In the genomic region with DNA sequence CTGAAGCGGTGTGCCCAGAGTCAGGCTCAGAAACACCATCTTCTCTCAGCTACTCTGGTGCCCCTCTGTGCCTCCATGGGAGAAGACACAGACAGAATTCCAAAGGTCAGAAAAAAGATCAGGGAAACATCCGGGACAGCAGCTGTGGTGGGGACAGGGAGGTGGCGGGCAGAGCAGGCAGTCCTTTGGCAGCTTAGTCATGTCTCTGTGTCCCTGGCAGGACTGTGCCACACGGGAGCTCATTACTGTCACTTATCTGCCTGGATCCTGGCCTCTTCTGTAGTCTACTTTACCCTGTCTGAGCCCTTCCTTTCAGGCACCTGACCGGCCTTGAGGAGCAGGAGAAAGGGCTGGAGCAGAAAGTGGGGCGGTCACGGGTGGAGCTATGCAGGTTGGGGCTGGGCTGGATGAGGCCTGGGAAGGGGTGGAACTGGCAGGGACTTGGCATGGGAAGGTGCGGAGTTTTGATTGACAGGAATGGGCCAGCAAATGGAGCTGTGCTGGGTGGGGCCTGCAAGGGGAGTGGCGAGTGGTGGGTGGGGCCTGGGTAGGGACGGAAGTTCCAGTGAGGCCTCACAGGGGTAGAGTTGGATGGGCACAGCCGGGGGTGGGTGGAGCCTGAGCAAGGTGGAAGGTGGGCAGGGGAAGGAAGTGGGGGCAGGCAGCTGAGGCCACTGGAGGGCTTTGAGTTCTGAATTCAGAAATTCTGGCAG, we compare ENCODE assay signal across 8 mouse cellular contexts.
DNase-seq lines count a peak whose midpoint lies in the region; ATAC-seq lines count a peak whose summit lies in the region.

No protein-coding gene starts in this region.

- no peaks in the 10 kb centered on the region for H3K36me3 ChIP-seq in embryonic facial prominence, embryonic 11.5 days (replicated peaks; ENCODE audit: control insufficient read depth, insufficient read depth, low read depth, low read length)
- H3K36me3 ChIP-seq in lung, embryonic 15.5 days, result no peaks in the 10 kb centered on the region

- no peaks in the 10 kb centered on the region for H3K9me3 ChIP-seq in embryonic facial prominence, embryonic 11.5 days (replicated peaks; ENCODE audit: control insufficient read depth, low read length)
- no peaks in the 10 kb centered on the region for H3K9me3 ChIP-seq in lung, embryonic 15.5 days

- no peak overlapping the region for H3K9ac ChIP-seq in embryonic facial prominence, embryonic 11.5 days (replicated peaks; ENCODE audit: low read length)
- H3K9ac ChIP-seq in lung, embryonic 15.5 days, result no peak overlapping the region

- 33% methylated on average over 11 of the region's 11 CpGs for WGBS in embryonic facial prominence, embryonic 11.5 days
- 34% methylated on average over 11 of the region's 11 CpGs for WGBS in lung, embryonic 15.5 days

- H3K27me3 ChIP-seq in embryonic facial prominence, embryonic 11.5 days (ENCODE audit: control insufficient read depth, insufficient read depth, low read length), result no peaks in the 10 kb centered on the region
- H3K27me3 ChIP-seq in lung, embryonic 15.5 days, result no peaks in the 10 kb centered on the region

- intact Hi-C loops in heart, postnatal 14 days (cut with DNase I), result no loop called here

- no peak overlapping the region for H3K4me2 ChIP-seq in embryonic facial prominence, embryonic 11.5 days (ENCODE audit: low read depth, low read length)
- peak overlapping the region; percentile 10; the same call in 1 of the 2 replicates for H3K4me2 ChIP-seq in lung, embryonic 15.5 days

- peak; percentile 68 for ATAC-seq in embryonic facial prominence, embryonic 11.5 days (replicated peaks; ENCODE audit: insufficient number of reproducible peaks, low FRiP score, low TSS enrichment, low read depth)
- ATAC-seq in lung, embryonic 15.5 days (ENCODE audit: borderline replicate concordance, extremely low read depth, low FRiP score, low TSS enrichment), result peak; percentile 87

- H3K4me3 ChIP-seq in embryonic facial prominence, embryonic 11.5 days (ENCODE audit: low read depth, low read length), result no peak overlapping the region
- no peak overlapping the region for H3K4me3 ChIP-seq in lung, embryonic 15.5 days

- H3K4me1 ChIP-seq in embryonic facial prominence, embryonic 11.5 days (ENCODE audit: control insufficient read depth, insufficient read depth, low read length), result no peaks in the 10 kb centered on the region
- peaks cover 36% of the 10 kb centered on the region for H3K4me1 ChIP-seq in lung, embryonic 15.5 days

- H3K27ac ChIP-seq in embryonic facial prominence, embryonic 11.5 days (replicated peaks; ENCODE audit: low read depth, low read length), result no peak overlapping the region
- H3K27ac ChIP-seq in lung, embryonic 15.5 days, result peak overlapping the region; percentile 33; the same call in 1 of the 2 replicates

- DNase-seq in layer of hippocampus, postnatal 10 days (ENCODE audit: low spot score in 2 of 2), result peak; percentile 33 to 48
- DNase-seq in layer of hippocampus, adult 8-10 months (ENCODE audit: low spot score in 2 of 2), result no peak
- peak; percentile 36 for DNase-seq in embryonic facial prominence, embryonic 11.5 days (ENCODE audit: low spot score)
- DNase-seq in heart, postnatal 14 days, result peak; percentile 31 to 59
- DNase-seq in kidney, postnatal 25 days, result peak; percentile 19 to 63
- DNase-seq in right cerebral cortex, adult 18-20 months, result peak; percentile 68
- DNase-seq in cerebellum, adult 9-10 months, result no peak

Comparison
In these comparisons a context has a peak if more than half of its experiments do, and no peak if none do; other contexts are left out.
1. DNase-seq: peak in layer of hippocampus, postnatal 10 days (2 of 2), embryonic facial prominence, embryonic 11.5 days (single experiment), heart, postnatal 14 days (2 of 2), kidney, postnatal 25 days (2 of 2) and right cerebral cortex, adult 18-20 months (single experiment); none in layer of hippocampus, adult 8-10 months (0 of 2) and cerebellum, adult 9-10 months (single experiment).